Mouse (Mus musculus) ES-E14 (cell line): ENCODE data around the gene Capza1. TPM values are rescaled to one million over a fixed set of nuclear protein-coding genes. Genes with fewer than 3 reads are reported as not detected.
A peak's percentile ranks its signal among the peaks of the same experiment; 100 is the strongest.

Experiments used
- DNase-seq: peaks from one replicate; pipeline ENCODE4 v3.0.0-alpha.2; 2013; ENCODE audit warnings: low read depth, low spot score
- H3K27ac ChIP-seq: 2 replicates; pipeline ENCODE4 v1.5.1; 2012; ENCODE audit warnings: low read depth, mild to moderate bottlenecking, low read length, moderate library complexity, mixed read lengths; ENCODE audit not compliant: poor library complexity, insufficient read depth, severe bottlenecking
- H3K36me3 ChIP-seq: 2 replicates; pipeline ENCODE4 v1.6.1; 2012; ENCODE audit warnings: mild to moderate bottlenecking, low read length, moderate library complexity, mixed read lengths; ENCODE audit not compliant: control insufficient read depth, poor library complexity, insufficient read depth, severe bottlenecking
- H3K4me1 ChIP-seq, 2 experiments: fragments of 150-350 bp in 1 of 2; sonication (generic) in 1 of 2; 2 replicates each; pipeline ENCODE4 v1.6.1; 2012; ENCODE audit warnings: low read length in 2 of 2, mild to moderate bottlenecking in 1 of 2, mixed read lengths in 1 of 2; ENCODE audit not compliant: control insufficient read depth in 2 of 2, insufficient read depth in 2 of 2, poor library complexity in 1 of 2
- H3K4me3 ChIP-seq, 2 experiments: fragments of 150-350 bp in 1 of 2; sonication (generic) in 1 of 2; 2 replicates each; pipeline ENCODE4 v1.5.1; 2012; ENCODE audit warnings: low read length in 2 of 2, low read depth in 1 of 2, mild to moderate bottlenecking in 1 of 2, mixed read lengths in 1 of 2; ENCODE audit not compliant: insufficient read depth in 1 of 2, poor library complexity in 1 of 2, severe bottlenecking in 1 of 2
- H3K9ac ChIP-seq: 2 replicates; pipeline ENCODE4 v1.6.1; 2012; ENCODE audit warnings: low read depth, mild to moderate bottlenecking, low read length, mixed read lengths; ENCODE audit not compliant: poor library complexity, insufficient read depth, severe bottlenecking
- H3K9me3 ChIP-seq: fragments of 150-350 bp; sonication (generic); 2 replicates; pipeline ENCODE4 v1.6.1; 2012; ENCODE audit warnings: low read depth, mild to moderate bottlenecking, low read length; ENCODE audit not compliant: control insufficient read depth, insufficient read depth
- CHD2 ChIP-seq: IDR thresholded peaks from 2 replicates; pipeline ENCODE4 v1.6.1; 2014; ENCODE audit warnings: mild to moderate bottlenecking, low read depth, low read length, inconsistent platforms
- HCFC1 ChIP-seq: IDR thresholded peaks from 2 replicates; pipeline ENCODE4 v1.6.1; 2012; ENCODE audit warnings: low read length, inconsistent platforms, borderline replicate concordance; ENCODE audit not compliant: insufficient read depth
- MAFK ChIP-seq: IDR thresholded peaks from 2 replicates; pipeline ENCODE4 v1.6.1; 2014; ENCODE audit warnings: mild to moderate bottlenecking, low read depth, low read length, inconsistent platforms; ENCODE audit not compliant: insufficient read depth
- ZC3H11A ChIP-seq: IDR thresholded peaks from 2 replicates; pipeline ENCODE4 v1.6.1; 2012; ENCODE audit warnings: low read depth, mild to moderate bottlenecking, inconsistent platforms, low read length, borderline replicate concordance
- ZNF384 ChIP-seq: IDR thresholded peaks from 2 replicates; pipeline ENCODE4 v1.6.1; 2012; ENCODE audit warnings: low read depth, low read length, inconsistent platforms
- in situ Hi-C, 2 experiments: fragments of 600-800 bp; cut with MboI; formaldehyde crosslinking; loops; one replicate each; pipeline ENCODE4 v1.15.1; 2025; ENCODE audit warnings: low sequenced_read_pairs in 2 of 2, inconsistent platforms in 1 of 2; ENCODE audit not compliant: unreplicated experiment in 2 of 2
- total RNA-seq: library from RNA; depleted of rRNA; stranded (reverse); fragments of 300-350 nt; gene quantifications from 2 replicates; pipeline ENCODE4 v1.2.3, GENCODE M21; 2012

Gene Capza1
- total RNA-seq, 1 experiment = 59.1 TPM

DNA sequence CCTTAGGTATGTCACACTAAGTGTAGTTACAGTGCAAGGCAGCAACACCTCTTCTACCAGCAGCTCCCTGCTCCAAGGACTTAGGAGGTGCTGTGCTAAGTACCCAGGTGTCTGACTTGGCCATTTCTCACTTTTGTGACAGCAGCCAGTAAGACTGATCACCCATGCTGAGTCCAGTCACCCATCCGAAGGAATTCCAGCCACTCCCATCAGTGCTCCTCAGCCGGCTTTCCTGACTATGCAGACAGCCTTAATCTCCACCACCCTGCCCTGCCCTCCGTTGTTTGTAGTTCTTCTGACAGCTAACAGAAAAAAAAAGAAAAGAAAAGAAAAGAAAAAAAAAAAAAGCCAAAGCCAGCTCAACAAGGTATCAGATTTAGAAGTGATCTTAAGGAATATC is 52.6 kb downstream of the Capza1 start:
- Histone ChIP-seq H3K4me1 (peaks cover 10 to 21% of the 10 kb centered on the region in 2 experiments; a peak in 3 of 4 replicates), H3K9ac (no peak overlapping the region), H3K4me3 (0 out of 4 replicates have a peak overlapping the region, but pooled peaks of 1 of the 2 experiments have one; percentile 4), H3K36me3 (no peaks in the 10 kb centered on the region), H3K9me3 (no peaks in the 10 kb centered on the region), H3K27ac (peak overlapping the region; percentile 64; the same call in 1 of the 2 replicates)
- TF ChIP-seq ZNF384 (peak; percentile 81), CHD2 (no peak)
- no peak for DNase-seq
- in situ Hi-C loops = no loop called here

DNA sequence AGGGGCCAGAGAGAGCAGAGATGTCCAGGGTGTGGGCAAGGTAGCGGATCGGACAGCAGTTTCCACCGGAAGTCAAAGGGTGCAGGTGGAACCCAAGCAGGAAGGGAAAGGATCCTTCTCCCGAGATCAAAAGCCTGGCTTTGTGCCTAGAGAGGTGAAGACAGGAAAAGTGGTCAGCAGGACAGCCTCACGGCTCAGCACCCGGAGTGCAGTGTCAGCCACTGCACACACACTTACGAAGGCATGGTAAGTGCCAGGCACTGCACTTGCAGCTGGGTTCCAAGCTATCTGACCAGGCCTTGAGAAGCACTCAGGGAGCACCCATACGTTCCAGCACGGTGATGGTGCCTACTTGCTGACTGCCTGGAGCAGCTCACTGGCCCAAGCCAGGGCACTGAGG is 58.8 kb downstream of the Capza1 start:
- TF ChIP-seq ZC3H11A (no peak), CHD2 (no peak), MAFK (no peak), ZNF384 (no peak), HCFC1 (no peak)
- Histone ChIP-seq H3K36me3 (peaks cover 36% of the 10 kb centered on the region), H3K4me1 (peaks cover 1 to 3% of the 10 kb centered on the region in 2 experiments; a peak in 1 of 4 replicates), H3K27ac (no peak overlapping the region), H3K4me3 (no peak overlapping the region), H3K9ac (no peak overlapping the region), H3K9me3 (no peaks in the 10 kb centered on the region)
- in situ Hi-C loops = no loop called here
- DNase-seq = no peak

DNA sequence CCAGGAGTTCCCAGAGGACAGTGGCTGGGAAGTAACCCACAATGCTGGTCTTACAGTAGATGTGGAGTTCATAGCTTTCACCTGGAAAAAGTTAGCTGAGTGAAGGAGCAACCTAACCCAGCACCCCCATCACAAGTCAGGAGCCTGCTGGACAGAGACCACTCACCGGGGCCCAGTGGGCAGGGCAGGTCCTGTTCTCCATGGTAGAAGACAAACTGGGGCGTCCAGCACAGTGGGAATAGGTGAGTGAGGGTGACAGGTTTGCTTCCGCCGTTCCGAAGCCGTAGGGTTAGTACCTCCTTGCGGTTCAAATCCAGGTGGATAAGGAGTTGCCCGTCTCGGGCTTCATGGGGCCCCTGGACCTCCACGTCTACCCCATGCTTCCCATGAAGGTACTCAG is 60.0 kb downstream of the Capza1 start:
- no peak for DNase-seq
- Histone ChIP-seq H3K36me3 (peaks cover 46% of the 10 kb centered on the region), H3K27ac (no peak overlapping the region), H3K4me3 (no peak overlapping the region), H3K4me1 (peaks cover 1 to 5% of the 10 kb centered on the region in 2 experiments; a peak in 1 of 4 replicates), H3K9me3 (no peaks in the 10 kb centered on the region), H3K9ac (no peak overlapping the region)
- in situ Hi-C loops = no loop called here
- TF ChIP-seq HCFC1 = no peak
- no peak for TF ChIP-seq CHD2
- no peak for TF ChIP-seq ZNF384
- no peak for TF ChIP-seq ZC3H11A
- no peak for TF ChIP-seq MAFK

DNA sequence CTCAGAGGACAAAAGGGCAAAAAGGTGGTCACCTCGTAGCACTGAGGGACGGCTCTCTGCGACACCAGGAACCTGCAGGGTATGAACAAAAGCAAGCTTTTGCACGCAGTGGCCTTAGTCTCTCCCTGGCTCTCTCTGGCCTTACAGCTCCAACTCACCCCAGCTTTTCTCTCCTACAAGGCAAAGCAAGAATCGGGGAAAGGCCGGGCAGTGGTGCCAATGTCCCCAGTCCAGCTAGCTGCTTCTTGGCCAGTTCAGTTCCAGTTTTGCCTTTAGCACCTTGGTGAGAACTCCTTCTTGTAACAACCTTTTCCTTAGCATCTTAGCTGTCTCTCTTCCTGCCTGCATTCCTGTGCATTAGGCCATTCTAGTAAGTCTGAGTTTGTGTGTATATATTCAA is 62.8 kb downstream of the Capza1 start:
- Histone ChIP-seq H3K9ac (no peak overlapping the region), H3K27ac (no peak overlapping the region), H3K36me3 (peaks cover 66% of the 10 kb centered on the region), H3K4me1 (peaks cover 0 to 12% of the 10 kb centered on the region in 2 experiments; a peak in 1 of 4 replicates), H3K9me3 (no peaks in the 10 kb centered on the region), H3K4me3 (no peak overlapping the region)
- DNase-seq = no peak
- TF ChIP-seq ZC3H11A (no peak), ZNF384 (no peak), CHD2 (no peak), MAFK (no peak), HCFC1 (no peak)
- in situ Hi-C loops = no loop called here

DNA sequence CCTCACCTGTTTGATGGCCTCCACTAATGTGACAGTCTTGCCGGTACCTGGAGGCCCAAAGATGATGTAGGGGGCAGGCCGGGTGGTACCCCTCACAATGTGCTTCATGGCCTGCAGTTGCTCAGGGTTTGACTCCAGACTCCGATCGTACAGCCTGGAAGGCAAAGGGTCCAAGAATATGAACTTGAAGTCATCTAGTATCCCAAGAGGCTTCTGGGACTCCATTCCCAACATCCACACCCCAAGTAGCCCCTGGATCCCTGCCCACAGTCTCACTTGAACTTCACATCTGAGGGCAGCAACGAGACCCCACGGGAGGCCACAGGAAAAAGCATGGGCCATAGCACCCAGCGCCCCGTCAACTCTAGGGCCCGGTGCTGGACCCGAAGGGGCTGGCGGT is 63.6 kb downstream of the Capza1 start:
- Histone ChIP-seq H3K9ac (no peak overlapping the region), H3K36me3 (peaks cover 71% of the 10 kb centered on the region), H3K4me3 (no peak overlapping the region), H3K27ac (no peak overlapping the region), H3K4me1 (peaks cover 4 to 18% of the 10 kb centered on the region in 2 experiments; a peak in 3 of 4 replicates), H3K9me3 (no peaks in the 10 kb centered on the region)
- no peak for DNase-seq
- no peak for TF ChIP-seq CHD2
- no peak for TF ChIP-seq MAFK
- TF ChIP-seq HCFC1 = no peak
- no peak for TF ChIP-seq ZC3H11A
- no peak for TF ChIP-seq ZNF384
- in situ Hi-C loops = no loop called here
